Mouse (Mus musculus) ES-CJ7 (cell line): ENCODE results near the gene Rbl2.

Experiments
- DNase-seq: peaks from one replicate; pipeline ENCODE4 v3.0.0; 2011; ENCODE audit warnings: low read depth, low spot score

Gene Rbl2

DNA sequence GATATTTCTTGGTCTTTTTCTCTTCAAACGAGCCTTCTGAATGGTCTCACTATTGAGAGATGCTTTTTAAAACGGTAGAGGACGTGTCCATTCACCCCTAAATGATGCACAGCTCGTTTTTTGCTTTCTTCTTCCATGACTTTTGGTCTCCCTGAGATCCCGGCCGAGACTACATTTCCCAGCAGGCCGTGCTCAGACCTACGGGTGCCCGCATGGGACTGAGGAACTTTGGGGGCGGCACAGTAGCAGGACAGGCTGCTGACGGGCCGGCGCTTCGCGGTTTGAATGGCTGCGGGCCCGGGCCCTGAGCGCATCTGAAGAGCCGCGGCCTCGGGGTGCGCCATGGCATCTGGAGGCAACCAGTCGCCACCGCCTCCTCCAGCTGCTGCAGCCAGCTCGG is at the start of gene Rbl2:
Gene Rbl2, plus strand, starts transcription at position 224 of the 400 bp plus-strand sequence.
- DNase-seq = peak; percentile 93

DNA sequence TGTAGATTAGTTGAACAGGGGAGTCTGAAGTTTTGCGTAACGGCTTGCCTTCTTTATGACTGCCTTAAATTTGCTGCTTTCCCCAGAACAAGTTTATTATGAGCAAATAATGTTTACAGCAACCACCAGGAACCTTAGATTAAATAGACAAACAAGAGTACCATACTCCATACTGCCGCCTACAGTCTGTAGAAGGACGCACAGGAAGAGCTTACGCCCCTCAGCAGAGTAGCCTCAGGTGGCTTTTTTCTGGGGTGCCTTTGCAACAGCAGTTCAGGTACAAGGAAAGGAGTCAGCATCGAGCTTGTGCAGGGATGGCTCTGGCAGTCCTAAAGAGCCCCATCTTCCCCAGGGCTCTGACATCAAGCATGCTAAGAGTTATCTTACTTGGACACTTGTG is 35.4 kb upstream of the Rbl2 start:
- peak; percentile 57 for DNase-seq

DNA sequence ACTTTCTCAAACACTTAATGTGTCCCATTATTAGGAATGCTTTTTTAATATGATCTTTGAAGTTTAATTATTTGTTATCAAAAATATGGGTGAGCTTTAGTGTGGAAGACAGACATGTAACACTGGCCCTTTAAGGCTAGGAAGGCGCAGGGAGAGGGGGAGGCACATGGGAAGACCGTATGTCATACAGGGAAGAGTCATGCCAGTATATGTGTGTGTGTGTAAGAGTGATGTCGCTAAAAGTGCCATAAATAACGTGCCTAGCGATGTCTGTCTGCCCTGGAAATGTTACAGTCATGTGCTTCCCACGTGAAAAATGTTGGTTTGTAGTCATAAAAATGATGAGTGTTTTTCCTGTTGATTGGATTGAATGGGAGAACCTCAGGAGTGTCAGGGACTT is 33.0 kb upstream of the Rbl2 start:
- no peak for DNase-seq

DNA sequence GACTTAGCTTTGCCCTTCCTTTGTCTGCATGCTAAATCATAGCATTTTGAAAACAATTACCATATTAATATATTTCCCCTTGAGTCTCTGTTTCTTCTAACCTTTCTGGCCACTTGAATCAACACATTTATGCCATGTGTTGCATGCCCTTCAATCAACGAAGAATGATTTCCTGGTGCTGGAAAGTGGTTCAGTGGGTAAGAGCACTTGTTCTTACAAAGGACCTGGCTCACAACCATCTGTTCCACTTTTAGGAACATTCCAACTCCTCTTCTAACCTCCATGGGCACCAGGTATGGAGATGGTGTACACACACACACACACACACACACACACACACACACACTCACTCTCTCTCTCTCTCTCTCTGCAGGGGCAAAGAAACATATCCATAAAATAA is 31.2 kb upstream of the Rbl2 start:
- DNase-seq = no peak

DNA sequence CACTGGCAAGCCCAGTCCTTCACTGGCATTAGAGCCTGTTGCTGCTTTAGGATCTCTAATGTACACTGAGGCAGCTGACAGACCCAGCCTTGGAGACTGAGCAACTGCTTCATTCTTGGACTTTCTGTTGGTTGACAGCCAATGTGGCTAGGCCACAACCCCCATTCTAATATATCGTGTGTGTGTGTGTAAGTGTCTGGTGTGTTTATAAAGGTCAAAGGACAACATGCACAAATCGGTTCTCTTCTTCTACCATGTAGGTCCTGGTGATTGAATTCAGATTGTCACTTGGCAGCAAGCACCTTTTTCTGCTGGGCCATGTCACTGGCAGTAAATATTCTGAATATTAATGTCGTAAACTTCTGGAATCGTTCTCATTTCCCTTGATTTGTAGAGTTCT is 23.5 kb upstream of the Rbl2 start:
- no peak for DNase-seq

DNA sequence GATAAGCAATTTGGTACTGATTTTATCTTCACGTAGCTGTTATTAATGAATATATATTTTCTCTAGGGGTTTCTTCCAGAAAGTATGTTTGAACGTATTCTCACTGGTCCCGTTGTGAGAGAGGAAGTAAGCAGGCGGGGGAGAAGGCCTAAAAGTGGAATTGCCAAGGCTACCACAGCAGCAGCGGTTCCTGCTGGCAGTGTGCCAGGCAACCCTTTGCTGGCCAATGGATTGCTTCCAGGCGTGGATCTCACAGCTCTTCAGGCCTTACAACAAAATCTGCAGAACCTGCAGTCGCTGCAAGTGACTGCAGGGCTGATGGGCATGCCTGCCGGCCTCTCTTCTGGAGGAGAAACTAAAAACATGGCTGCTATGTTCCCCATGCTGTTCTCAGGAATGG is 18.8 kb upstream of the Rbl2 start:
- DNase-seq = no peak

DNA sequence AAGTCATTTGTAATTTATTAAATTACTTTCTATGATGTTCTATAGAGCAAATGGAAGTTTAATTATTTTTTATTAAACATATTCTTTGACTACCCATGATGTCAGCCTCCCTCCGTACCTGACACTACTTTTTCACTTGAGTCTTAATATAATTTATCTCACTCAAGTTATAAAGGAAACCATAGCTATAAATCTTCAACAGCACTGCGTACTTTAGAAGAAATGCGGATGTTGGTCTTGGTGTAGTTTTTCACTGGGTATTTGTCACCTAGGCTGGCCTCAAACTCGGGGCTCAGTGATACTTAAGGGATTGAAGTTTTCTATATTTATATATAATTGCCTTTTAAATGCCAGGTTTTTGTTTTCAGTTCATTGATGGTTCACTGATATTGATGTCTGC is 15.4 kb upstream of the Rbl2 start:
- no peak for DNase-seq

DNA sequence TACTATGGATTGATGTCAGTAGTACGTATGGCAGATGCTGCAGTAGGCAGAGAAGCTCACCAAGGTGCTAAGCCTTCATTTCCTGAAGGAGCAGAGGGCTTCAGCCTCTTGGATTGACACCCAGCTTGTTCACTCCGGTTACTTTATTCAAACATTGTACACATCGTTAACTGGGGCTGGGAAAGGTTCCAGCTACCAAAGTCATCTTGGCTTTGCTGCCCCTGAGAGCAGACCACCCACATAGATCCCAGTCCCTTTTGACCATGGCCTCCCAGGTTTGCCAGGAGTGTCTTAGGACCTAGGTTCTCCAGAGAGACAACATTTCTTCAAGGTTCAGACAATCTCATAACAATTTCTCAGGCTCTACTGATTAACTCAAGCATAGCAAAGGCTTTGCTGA is 13.0 kb upstream of the Rbl2 start:
- DNase-seq = peak; percentile 35

DNA sequence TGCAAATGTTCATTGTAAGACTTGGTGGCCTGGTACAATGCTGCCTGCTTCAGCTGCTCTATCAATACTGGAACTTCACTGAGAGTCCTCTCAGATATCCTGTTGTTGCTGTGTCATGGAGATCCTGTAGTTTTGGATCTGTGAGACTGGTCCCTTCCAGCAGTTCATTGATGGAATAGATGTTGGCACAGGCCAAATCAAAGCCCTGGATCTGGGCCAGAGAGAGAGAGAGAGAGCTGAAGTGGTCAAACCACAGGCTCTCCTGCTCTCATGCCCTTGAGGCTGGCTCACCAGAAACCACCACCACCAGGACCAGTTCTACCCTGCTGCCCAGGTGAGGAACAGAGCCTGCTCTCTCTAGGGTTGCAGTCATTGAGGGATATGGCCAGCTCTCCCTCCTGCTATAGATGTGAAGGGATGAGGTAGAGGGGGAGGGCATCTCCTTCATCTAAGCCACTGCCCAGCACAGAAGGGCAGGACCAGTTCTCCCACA is 10.7 kb upstream of the Rbl2 start:
- DNase-seq = no peak

DNA sequence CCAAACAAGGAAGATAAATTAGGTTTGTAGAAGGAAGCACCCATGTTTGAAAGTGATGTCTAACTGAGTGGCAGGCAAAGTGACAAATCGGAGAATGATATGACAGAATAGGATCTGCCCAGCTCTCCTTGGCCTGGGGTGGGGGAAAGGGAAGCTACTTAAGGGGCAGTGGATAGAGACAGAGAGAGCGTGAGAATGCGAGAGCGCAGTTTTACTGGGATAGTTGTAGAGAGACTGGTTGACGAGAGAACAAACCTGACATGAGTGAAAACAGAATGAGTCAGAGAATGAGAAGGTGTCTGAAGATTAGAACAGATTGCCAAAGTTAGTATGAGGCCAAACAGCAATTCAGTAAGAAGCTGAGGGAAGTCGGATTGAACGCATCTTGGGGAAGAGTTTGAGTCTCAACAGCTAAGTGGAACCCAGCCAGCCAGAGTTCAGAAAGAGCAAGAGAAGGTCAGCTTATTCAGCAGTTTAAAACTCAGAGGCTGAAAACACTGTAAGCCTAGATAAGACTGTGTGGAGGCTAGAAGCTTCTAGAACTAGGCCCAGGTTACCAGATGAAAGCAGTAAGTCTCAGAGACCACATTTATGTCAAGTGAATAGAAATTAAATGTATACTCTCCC is 9.9 kb upstream of the Rbl2 start:
- DNase-seq = no peak

DNA sequence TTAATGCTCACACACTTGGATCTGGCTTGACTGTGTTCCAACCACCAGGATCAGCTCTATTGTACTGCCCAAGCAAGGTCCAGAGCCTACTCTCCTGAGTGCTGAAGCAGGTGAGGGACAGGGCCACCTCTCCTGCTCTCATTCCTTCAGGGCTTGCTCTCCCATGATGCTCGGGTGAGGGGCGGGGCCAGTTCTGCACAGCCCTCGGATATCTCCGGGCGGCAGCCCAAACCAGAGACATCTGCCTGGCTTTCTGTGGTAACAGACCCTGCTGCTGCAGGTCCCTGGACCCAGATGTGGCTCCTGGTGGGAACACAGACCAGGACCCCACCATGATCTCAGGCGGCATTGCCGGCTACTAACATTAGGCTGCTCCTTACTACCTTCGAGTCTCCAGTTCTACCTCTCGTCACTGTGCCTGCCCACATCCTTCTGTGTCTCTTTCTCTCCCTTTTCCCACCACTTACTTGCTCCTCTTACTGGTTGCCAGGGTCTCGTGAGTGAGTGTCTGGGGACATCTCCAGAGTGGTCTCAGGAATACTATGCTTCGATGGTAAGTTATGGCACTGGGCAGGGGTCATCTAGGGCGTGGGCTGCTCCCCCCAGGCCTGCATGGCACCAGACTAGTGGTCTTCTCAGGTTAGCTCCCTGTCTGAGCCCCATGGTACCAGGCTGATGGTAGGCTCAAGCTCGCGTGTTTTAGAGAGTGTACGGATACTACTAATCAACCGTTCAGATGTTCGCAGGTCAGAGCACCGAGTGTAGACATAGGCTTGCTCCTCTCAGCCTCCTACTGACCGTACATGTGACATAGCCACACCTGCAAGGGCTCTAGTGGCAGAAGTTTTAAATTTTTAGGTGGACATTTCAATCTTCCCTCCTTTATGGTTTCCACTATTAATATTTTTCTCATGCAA is 9.0 kb upstream of the Rbl2 start:
- DNase-seq = peak; percentile 59

DNA sequence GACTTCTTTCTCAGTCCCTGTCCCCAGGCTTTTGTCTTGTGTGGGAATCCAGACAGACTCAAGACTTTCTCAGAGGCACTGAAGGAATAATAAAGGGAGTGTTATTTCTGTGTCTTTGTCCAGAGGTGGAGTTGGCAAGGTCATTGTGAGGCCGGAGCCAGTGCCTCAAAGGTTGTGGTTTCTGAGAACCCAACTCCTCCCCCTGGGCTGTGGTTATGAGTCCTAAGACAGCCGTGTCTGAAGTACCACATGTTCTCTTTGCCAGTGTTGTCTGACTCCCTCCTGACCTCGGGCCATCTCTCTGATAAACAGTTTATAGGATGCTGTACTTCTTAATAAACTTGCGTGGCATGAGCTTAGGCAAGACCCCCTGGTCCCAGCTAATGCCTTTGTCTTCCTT is 4.7 kb upstream of the Rbl2 start:
- no peak for DNase-seq

DNA sequence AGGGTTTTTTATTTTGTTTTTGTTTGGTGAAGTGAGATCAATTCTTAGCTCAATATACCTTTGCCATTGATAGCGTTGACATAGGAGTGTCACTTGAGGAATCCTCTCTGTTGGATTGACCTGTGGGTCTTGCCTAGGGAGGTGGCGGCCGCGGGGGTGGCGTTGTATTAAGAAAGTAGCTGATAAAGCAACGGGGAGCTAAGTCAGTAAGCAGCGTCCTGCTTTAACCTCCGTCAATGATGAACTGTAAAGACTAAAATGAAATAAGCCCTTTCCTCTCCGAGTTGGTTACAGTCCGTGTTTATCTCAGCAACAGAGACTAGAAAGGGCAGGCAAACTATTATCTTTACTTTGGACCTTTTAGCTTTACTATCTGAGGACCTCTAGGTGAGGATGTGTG is 450 bp upstream of the Rbl2 start:
- no peak for DNase-seq

DNA sequence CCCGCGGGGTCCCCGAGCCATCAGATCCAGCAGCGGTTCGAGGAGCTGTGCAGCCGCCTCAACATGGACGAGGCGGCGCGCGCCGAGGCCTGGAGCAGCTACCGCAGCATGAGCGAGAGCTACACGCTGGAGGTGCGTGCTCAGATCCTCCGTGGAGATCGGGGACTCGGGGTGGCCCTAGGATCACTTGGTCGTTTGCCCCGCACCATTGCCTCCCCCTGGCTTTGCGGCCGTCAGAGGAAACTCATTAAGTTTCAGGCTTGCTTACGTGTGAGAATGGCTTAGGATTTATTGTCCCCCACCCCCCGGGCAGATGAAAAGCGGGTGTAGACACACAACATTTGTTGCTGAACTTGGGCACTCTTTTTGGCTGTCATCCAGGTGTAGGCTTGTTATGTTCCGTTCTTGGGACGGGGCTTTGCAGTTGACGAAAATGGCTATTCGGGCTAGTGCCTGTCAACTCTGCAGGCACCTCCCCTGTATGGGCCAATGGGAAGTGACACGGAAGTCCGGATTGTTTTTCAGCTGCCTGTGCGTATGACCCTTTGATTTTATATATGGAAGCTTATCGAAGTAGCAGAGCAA is 510 bp downstream of the Rbl2 start:
- DNase-seq = peak; percentile 75

DNA sequence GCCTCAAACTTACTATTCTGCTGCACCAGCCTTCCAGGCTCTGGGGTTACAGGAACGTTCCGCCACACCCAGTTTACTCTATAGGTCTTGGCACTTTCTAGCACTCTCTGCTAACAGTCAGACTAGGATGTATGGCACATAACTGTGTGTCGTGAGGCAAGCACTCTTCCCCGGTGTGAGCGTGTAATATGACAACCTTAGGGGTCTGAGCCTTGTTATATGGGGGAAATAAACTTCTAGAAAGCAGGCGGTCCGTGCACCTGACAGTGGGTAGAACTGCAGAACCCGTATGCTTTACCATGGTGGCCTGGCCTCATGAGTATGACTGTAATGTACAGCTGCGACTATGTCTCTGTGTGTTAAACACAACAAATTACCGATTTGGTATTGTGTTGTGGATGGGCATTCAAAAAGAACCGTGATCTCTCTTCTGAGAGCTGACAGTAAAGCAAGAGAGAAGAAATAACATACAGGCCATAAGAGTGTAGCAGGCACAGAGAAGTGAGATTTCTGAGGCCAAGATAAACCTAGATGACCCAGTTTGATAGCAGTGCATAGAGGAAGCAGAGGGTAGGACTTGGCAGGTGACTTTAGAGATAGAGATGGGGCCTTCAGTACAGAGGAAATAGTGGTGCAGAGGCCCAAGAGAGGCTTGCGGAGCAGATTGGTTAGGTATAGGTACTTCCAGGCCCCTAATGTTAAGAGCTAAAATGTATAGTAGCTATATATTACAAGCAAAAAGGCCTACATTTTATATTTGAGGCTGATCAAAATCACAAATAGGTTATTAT is 7.4 kb downstream of the Rbl2 start:
- DNase-seq = no peak

DNA sequence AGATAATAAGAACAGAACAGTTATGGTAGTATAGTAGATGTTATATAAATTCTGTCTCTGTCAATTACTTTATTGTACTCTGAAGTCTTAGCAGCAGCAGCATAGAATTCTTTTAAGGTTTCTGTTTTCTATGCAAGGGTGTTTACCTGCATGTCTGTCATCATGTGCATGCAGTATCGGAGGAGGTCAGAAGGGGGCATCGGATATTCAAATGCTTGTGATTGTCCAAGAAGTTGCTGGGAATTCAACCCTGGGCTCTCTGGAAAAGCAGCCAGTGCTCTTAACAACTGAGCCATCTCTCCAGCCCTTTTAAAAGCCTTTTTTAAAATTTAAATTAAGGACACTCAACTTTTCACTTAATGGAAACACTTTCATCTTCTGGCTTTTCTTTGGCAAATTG is 9.8 kb downstream of the Rbl2 start:
- peak; percentile 89 for DNase-seq

DNA sequence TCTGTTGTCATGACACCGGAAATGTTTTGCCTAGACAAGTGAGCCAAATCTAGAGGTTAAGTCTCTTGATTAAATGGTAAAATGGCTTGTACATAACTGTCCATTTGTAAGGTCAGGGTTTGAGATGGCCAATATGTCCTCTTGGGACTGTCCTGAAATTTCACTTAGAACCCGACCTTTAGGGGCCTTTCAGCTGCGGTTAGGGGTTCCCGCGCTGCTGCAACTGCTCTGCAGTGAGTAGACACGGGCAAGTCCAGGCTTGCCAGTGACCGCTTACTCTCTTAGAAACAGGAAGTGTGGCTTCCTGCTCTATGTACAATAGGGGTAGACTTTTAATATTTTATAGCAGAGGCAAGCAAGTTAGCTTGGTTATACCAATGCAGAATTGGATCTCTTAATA is 12.1 kb downstream of the Rbl2 start:
- no peak for DNase-seq

DNA sequence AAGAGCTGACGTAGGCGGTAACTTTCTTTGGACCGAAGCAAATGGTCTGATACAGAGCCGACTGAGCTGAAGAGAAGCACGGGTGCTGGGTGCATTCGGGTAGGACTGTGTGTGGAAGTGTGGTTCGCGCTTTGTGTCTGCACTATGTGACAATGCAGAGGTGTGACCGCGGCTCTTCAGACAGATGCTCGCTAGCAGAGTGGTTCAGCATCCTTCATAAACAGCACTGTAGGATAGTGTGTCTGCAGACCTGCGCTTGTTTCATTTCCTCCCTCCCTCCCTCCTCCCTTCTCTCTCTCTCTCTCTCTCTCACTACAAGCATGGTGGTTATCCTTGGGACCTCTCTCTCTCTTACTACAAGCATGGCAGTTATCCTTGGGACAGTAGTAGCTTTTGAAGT is 12.6 kb downstream of the Rbl2 start:
- no peak for DNase-seq

DNA sequence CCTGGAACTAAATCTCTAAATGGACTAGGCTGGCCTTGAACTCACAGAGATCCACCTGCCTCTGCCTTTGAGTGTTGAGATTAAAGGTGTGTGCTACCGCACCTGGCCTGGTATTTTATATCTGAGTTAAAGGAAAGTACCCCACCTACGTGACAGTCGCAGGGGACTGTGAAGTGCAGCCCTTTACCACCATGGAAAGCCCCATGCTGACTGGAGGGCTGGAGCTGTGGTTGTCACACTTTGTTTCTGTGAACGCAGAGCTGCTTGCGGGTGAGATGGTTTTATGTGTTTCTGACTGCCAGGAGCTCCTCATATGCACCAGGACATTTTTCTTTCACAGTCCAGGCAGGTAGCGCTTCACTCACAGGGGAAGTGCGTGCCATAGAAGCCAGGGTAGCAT is 18.6 kb downstream of the Rbl2 start:
- no peak for DNase-seq

DNA sequence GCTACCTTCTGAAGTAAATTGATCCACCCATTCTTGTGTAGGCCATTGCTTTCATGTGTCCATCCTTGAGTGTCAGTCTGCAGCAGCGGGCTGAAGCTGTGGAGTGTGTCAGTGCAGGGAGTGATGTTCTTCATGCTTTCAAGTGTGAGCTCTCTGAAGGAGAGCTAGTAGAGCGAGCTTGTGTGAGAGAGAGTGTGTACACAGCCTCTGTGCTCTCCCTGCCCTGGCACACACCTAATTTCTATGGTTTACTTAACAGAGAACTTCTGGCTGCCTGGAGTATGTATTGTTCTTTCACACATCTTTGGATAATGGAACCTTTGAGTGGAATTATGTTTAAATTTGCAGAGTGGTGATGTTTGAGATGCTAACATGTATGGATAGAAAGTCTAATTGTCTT is 19.7 kb downstream of the Rbl2 start:
- no peak for DNase-seq

DNA sequence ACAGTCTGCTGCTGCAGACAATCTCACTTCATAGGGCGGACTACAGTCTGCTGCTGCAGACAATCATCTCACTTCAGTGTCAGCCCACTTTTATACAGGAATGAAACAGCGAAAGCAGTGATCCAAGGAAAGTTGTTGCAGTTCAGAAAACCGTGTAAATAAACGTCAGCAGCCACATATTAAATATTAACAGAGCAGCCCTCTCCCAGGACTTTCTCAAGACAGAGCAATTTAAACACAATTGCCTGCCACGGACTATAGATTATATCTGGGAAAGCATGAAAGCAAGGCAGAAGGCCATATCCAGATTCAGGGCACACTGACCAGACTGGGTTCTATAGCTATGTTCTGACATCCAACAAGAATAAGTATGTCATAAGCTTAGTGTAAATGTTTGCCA is 24.3 kb downstream of the Rbl2 start:
- no peak for DNase-seq

DNA sequence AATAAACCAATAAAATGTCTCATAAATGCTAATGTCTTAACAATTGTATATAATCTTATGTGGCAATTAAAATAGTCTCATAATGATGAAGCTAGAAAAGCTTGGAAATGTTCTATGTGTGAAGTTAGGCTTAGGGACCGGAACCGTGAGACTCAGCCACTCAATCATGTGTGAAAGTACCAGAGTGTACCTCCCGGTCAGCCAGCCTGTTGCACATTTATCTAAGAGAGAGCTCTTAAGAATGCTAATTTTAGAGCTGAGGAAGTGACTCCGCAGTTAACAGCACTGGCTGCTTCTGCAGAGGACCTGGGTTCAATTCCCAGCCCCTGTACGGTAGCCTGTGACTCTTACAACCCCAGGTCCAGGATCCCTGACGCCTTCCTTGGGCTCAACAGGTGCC is 28.2 kb downstream of the Rbl2 start:
- DNase-seq = no peak
